Mouse (Mus musculus): ENCODE results near the gene Gm14139.
"Not testable (repeated sequence)": the region's sequence is repeated elsewhere in the genome, so short reads cannot be mapped to it uniquely, and the experiment has no call there.

GRCm38 (mm10) chr2:150217600-150218362 lies 36.2 kb downstream of the Gm14139 start, which contains the start of gene Zfp937:
- TF ChIP-seq CTCF (conservative IDR thresholded peaks at IDR 0.05; ENCODE audit: insufficient read depth, insufficient read length, low read depth, low read length); POLR2A (IDR thresholded peaks at IDR 0.05; ENCODE audit: low read depth, low read length): not testable (repeated sequence)
